Mouse (Mus musculus) c-Kit-negative CD71-positive TER-119-positive erythroid progenitor cells, embryonic 14.5 days (primary cell): ENCODE results near the gene Gm6676.
"Not testable (repeated sequence)": the region's sequence is repeated elsewhere in the genome, so short reads cannot be mapped to it uniquely, and the experiment has no call there.

ENCODE experiments used
- DNase-seq: peaks from one replicate; pipeline ENCODE4 v3.0.0-alpha.2; 2013; ENCODE audit warnings: low read depth, low spot score

Gm6676 gene

GRCm38 (mm10) chr14:7125312-7125711 is at the start of gene Gm6676:
Gm6676 (minus strand) TSS chr14:7125412.
- not testable (repeated sequence) for DNase-seq

GRCm38 (mm10) chr14:7174483-7174971 is 49.3 kb upstream of the Gm6676 start, which contains the start of gene Gm3512:
Gm3512 (minus strand) TSS chr14:7174533.
- not testable (repeated sequence) for DNase-seq

GRCm38 (mm10) chr14:7105124-7105802 is 19.9 kb downstream of the Gm6676 start:
- DNase-seq = not testable (repeated sequence)

GRCm38 (mm10) chr14:7100521-7100920 is 24.7 kb downstream of the Gm6676 start, which contains the start of gene Gm3696:
Gm3696 (minus strand) TSS chr14:7100621.
- not testable (repeated sequence) for DNase-seq
